Mouse (Mus musculus): ENCODE measurements at regions not wholly inside any gene's neighbourhood (a gene's known extent, or its start where the extent isn't known, plus 50 kb on each side); places are given as distances from the start of the nearest gene placed in this dataset.

GRCm38 (mm10) chr10:60964843-60965242, 124.3 kb upstream of the Pcbd1 start:
- no peak for TF ChIP-seq MEF2A (IDR thresholded peaks at IDR 0.05; ENCODE audit: borderline replicate concordance, low read depth, low read length)
- no peak for TF ChIP-seq POLR2A (IDR thresholded peaks at IDR 0.05; ENCODE audit: low read depth, low read length)
- TF ChIP-seq CTCF (conservative IDR thresholded peaks at IDR 0.05 in 1 of 2, IDR thresholded peaks at IDR 0.05 in 1 of 2; ENCODE audit: low read depth in 2 of 2, low read length in 2 of 2): no peak
- no peak for TF ChIP-seq HCFC1 (IDR thresholded peaks at IDR 0.05; ENCODE audit: low read depth, low read length)
- no peak for TF ChIP-seq SIN3A (IDR thresholded peaks at IDR 0.05; ENCODE audit: low read length)

Data from CH12.LX (cell line).